Mouse (Mus musculus) adrenal gland, postnatal 4 days (tissue): ENCODE measurements around the gene Atp13a1. TPM values are rescaled to one million over a fixed set of nuclear protein-coding genes. Genes with fewer than 3 reads are reported as not detected.
A peak's percentile ranks its signal among the peaks of the same experiment; 100 is the strongest.

Experiments used
- DNase-seq, 2 experiments: peaks; one replicate each; pipeline ENCODE4 v3.0.0; 2021 to 2022; ENCODE audit warnings: low spot score in 2 of 2, mixed read lengths in 2 of 2
- long read RNA-seq, 2 experiments: library from polyadenylated mRNA; stranded (forward); transcript quantifications; one replicate each; pipeline ENCODE4 v2.0.0; 2021
- total RNA-seq, 2 experiments: library from RNA; stranded (reverse); gene quantifications; 2 replicates each; pipeline ENCODE4 v1.2.3; 2021

Gene Atp13a1
- total RNA-seq = 10 to 100 TPM; 41.0 to 44.7 TPM
- long read RNA-seq, experiment 1, transcript Atp13a1-201 (26 exons, 3,915 nt) = major isoform, 36 of 79 reads
- long read RNA-seq, experiment 1, partial matches to known transcripts = 8 of 79 reads
- long read RNA-seq, experiment 1, other reads (novel, unspliced or antisense) = 35 of 79 reads
- long read RNA-seq, experiment 2, transcript Atp13a1-201 (26 exons, 3,915 nt) = major isoform, 23 of 57 reads
- long read RNA-seq, experiment 2, partial matches to known transcripts = 20 of 57 reads
- long read RNA-seq, experiment 2, other reads (novel, unspliced or antisense) = 14 of 57 reads

DNA sequence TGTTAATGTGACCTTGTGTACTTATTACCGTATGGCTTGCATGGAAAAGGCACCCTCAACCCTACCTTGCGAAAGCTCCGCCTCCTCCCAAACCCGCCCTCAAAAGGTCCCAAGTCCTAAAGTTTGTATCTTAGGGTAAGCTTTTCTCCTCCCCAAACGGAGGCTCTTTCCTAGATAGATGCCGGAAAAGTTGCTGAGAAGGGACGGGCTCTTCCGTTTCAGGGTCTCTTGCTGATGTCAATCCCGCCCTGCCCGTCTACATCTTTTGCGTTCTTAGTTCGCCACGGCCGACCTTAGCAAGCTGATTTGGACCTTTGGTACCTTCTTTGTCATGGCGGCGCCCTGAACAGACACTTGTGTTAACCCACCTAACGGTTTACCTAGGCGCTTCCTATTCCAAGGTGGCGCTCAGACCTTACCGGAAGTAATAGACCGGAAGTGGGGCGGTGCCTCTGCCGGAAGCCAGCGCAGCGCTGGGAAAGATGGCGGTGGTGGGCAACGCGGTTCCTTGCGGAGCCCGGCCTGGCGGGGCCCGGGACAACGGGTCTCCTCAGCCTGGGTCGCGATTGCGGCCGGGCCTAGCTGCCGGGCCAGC, at the start of gene Atp13a1, which contains the start of gene Zfp866:
Gene Atp13a1 (plus strand): TSS at position 391 of the 595 bp plus-strand sequence.
Gene Zfp866 (minus strand): TSS at position 406 of the 595 bp plus-strand sequence.
- DNase-seq = peak; percentile 71 to 82

DNA sequence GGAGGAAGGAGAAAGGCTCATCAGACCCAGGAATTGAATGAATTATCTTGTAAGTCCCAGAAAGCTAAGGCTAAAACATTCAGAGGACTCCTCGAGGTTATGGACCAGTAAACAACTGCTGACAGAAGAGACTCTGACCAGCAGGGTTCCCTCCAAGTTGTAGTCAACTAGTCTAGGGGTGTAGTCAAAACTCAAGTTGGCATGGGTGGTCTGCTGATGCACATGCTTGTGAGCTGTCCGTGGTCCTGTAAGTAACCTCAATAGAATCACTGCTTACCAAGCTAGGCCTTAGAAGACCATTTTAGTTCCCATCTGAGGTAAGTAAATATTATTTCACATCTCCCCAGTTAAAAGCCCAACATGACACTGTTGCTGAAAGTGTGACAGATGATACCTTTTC, 49.7 kb upstream of the Atp13a1 start:
- DNase-seq = no peak

DNA sequence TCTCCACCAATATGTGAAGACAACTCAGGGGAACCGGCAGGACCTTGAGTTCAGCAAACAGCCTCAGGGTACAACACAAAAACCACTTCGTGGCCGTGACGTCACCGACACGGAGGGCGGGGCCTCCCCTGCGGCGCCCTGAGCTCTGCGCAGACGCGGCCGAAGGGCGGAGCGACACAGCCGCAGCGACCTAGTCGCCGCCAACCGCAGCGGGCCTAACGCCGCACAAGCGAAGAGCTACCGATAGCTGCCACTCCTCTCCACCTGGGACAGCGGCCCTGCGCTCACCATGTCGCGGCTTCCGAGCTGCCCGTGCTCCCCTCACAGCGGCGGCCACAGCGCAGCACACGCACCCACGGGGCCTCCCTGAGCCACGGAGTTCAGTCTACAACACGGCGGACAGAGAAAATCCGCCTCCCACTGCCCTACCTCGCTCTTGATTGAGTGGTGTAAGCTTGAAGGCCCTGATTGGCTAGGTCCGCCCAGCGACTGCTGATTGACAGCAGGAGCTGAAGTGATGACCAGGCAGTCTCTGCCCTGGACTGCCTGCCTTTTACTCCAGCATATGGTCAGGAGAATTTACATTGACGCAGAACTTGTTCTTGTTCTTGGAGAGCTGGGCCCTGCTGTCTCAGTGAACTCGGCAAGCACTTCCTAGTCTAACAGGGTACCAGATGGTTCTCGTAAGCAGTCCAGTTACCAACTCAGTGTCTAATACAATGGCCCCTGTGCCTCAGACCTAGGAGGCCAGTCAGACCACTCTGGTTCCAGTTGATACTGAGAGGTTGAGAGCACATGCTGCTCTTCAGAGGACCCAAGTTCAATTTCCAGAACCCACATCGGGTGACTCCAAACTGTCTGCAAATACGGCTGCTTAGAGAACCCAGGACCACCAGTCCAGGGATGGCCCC, 41.2 kb upstream of the Atp13a1 start, which contains the start of gene Zfp963:
Gene Zfp963 (minus strand): TSS at position 427 of the 911 bp plus-strand sequence.
- DNase-seq = peak; percentile 82 to 91

DNA sequence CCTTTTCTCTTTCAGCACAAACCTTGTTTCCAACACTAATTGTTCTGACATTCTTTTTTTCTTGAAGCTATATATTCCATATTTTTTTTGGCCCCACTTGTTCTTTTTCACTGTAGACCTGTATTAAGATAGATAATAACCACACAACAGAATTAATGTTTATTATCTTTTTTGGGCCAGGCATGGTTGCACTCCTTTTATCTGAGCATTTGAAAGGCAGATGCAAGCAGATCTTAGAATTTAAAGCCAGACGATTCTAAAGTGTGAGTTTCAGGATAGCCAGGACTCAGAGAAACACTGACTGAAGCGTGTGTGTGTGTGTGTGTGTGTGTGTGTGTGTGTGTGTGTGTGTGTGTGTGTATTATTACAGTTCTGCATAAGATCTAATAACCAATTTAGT, 38.5 kb upstream of the Atp13a1 start:
- DNase-seq = no peak

DNA sequence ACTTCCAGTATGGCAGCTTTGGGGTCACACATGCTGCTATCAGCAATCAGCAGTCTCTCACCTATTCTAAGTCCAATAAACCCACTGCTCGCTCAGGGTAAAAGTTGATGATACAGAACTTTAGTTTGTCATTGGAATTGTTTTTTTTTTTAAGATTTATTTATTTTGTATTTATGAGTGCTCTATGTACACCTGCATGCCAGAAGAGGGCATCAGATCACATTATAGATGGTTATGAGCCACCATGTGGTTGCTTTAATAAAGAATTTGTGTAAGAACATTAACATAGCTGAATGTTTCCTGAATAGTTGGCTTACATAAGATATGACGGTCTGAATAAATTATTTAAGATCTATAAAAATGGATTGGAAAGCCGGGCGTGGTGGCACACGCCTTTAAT, 32.6 kb upstream of the Atp13a1 start:
- DNase-seq = no peak

DNA sequence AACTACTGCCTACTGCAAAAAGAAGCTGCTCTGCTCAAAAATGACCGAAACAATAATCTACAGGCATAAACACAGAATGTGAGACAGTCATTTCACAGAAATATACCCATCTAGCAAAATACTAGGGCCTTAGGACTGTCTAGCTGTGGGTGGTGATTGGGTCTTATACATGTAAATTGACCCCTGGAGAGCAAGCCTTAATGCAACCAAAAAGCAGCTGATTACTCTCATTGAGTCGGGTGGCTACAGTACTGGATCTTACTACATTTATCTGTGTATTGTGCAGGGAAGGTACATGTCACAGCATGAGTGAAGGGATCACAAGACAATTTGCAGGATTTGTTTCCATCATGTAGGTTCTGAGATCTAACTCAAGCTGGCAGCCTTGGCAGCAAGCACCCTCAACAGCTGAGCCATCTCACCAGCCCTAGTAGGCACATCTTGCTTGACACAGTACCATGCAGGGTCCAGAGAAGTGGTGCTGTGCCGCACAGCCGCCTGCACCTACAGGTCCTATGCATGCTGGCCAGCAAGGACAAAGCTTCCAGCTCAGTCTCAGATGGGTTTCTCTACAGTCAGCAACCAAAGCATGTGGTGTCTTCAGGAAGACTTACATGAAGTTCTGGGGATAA, 29.0 kb upstream of the Atp13a1 start:
- no peak for DNase-seq

DNA sequence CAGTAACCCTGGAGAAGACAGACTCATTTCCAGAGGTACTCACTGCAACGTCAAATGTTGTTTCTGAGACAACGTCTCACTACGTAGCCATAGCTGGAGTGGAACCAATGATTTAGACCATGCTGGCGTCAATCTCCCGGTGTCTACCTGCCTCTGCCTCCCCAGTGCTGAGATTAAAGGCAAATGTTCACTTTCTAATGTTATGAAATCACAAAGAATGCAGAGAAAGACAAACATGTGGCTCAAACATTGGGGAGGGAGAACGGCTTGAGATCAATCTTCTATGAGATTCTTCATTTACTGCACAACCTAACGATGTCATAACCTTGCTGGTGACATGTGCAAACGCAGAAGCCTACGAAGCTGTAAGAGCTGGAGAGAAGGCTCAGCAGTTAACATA, 19.7 kb upstream of the Atp13a1 start:
- DNase-seq = no peak

DNA sequence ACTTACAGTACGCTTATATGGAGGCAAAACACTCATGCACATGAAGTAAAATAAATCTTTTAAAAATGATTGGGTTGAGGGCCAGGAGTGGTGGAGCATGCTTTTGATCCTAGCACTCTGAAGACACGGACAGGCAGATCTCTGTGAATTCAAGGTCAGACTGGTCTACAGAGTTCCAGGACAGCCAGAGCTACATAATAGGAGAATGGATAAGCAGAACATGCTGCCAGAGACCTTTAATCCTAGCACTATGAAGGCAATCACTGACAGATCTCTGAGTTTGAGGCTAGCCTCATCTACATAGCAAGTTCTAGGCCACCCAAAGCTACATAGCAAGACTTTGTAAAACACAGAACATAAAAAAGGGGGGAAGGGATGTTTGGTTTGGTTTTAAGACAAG, 18.9 kb upstream of the Atp13a1 start:
- no peak for DNase-seq

DNA sequence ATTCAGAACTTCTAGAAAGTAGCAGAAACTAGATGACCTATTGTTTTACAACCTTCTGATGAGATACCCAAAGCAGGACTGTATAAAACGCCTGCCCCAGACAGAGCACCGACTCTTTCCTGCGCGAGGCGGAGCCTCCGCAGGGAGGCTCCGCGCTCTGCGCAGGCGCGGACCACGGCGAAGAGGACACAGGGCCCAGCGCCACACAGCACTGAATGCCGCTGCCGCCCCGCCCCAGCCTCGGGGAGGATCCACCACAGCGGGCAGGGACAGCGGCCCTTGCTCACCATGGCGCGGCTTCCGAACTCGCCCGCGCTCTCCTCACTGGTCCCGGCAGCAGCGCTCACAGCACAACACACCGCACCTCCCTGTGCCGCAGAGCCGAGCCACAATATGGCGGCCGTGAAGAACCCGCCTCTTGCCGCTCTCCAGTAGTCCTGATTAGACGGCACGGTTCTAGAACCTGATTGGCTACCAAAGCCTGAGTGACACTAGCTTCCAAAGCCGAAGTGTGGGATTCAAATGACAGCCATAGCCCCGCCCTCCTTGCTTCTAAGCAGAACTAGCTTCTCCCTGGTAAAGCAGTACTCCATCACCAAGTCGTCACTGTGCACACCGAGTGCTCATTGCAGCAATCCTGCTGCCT, 16.3 kb upstream of the Atp13a1 start, which contains the start of gene Gm20422:
Gene Gm20422 (minus strand): TSS at position 384 of the 646 bp plus-strand sequence.
- peak; percentile 52 to 71 for DNase-seq

DNA sequence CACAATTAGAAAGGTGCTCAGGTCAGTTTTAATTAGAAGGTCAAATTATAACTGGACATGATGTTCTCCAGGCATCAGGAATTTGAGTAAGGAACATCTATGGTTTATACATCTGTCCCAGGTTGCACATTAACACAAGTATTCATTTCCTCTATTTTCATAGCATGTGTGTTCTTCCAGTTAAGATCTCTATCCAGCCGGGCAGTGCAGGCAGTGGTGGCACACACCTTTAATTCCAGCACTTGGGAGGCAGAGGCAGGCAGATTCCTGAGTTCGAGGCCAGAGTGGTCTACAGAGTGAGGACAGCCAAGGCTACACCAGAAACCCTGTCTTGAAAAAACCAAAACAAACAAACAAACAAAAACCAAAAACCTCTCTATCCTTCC, 15.8 kb upstream of the Atp13a1 start:
- no peak for DNase-seq

DNA sequence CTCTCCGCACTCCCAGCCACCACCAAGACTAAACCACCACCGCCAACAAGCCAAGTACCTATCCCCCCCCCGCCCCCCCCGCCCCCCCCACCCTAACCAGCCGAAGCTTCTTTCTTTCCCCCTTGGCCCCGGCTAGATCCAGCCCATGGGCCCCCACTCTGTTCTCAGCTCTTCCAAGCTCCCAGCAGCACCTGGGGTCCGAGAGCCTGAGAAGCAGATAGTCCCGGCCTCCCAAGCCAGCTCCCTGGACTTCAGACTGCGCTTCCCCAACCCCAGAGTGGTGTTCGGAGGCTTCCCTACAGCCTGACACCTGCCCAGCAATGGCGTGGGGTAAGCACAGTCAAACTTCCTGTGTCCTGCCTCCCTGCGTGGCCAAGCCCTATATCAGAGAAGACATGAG, 13.9 kb upstream of the Atp13a1 start:
- DNase-seq = no peak

DNA sequence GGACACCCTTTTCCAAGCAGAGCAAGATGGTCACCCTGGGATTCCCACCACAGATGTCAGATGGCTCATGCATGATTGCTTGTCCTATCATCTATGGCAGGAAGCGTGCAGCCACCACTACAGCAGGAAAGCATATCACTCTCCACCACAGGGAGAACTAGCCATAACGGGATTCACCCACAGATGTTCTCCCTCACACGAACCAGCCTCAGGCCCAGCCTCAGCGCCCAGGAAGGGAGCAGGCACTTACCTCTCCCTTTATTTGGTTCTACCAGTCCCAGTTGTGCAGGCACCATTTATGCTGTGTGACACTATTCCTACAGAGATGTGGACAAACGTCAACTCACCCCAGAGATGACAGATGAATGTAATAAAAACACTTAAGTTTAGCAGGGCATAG, 1.9 kb upstream of the Atp13a1 start:
- no peak for DNase-seq

DNA sequence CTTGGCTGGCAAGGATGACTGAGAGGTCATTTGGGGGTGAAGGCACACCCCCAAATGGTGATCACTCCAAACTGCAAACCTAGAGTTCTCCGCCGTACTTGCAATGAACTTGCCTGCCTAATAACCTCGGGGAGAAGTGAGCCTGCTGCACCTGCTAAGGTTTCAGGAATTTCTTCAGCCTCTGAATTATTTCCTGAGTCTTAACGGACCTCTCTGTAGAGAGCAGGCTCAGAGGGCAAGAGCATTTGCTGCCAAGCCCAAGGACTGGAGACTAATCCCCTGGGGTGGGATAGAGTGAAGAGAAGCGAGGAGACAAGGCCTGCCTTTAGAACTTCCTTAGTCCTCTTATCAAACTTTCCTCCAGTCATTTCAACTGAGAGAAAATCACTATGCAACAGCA, 1.2 kb upstream of the Atp13a1 start:
- DNase-seq = no peak

DNA sequence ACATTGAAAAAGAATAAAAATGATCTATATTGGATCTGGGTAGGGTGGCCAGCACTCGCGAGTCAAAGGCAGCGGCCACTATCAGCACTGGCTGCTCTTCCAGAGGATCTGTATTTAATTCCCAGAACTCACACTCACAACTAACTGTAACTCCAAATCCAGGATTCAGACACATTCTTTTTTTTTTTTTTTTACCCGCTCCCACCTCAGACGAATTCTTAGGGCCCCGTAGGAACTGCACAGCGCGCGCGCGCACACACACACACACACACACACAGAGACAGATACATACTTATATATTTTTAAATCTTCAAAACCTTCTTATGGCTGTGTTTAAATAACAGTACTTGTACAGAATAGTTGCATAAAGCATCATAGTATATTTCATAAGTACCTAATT, 599 bp upstream of the Atp13a1 start:
- no peak for DNase-seq

DNA sequence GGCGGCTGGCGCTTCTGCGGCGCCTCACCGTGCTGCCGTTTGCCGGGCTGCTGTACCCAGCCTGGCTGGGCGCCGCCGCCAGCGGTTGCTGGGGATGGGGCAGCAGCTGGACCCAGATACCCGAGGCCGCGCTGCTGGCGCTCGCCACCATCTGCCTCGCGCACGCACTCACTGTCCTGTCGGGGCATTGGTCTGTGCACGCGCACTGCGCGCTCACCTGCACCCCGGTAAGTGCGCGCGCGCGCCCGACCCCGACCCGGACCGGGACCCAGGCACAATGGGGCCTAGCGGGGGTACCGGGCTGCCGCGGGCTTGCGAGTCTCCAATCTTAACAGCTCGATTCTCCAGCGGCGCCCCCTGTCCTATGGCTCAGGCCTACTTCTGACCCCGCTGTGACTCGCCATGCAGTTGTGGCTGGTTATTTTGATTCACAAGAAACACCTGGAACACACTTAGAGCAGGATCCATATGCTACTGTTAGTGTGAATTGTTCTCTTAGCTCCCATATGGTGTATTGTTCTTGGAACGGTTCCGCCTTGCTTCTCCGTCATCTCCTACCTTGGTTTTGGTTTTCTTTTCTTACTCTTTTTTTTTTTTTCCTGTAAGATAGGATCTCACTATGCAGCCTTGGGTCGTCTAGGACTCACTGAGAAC, 579 bp downstream of the Atp13a1 start:
- no peak for DNase-seq

DNA sequence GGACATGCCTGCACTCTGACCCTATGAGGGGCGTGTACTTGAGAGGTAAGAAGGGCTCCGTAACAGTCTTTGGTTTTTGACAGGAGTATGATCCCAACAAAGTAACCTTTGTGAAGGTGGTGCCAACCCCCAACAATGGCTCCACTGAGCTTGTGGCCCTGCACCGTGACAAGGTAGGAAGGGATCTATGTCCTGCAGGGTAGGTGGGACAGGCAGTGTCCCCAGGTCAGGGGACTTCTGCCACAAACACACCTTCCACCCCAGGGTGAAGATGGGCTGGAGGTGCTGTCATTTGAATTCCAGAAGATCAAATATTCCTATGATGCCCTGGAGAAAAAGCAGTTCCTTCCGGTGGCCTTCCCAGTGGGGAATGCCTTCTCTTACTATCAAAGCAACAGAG, 2.7 kb downstream of the Atp13a1 start:
- DNase-seq = no peak

DNA sequence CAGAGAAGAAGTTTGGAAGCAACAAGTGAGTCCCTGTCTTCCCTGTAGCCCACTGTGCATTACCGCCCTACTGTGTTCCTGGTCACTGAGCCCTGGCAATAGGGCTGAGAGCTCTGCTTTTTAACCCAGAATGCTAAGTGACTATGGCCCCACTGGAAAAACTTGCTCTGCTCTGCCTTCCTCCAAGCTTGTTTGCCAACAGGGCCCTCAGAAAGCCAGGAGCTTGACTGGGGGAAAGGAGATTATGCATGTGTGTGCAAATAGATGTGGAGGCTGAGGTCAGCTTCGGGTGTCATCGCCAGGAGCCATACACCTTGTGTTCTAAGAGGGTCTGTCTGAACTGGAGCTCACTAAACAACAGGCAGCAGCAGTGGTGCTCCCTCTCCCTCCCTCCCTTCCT, 3.1 kb downstream of the Atp13a1 start:
- no peak for DNase-seq

DNA sequence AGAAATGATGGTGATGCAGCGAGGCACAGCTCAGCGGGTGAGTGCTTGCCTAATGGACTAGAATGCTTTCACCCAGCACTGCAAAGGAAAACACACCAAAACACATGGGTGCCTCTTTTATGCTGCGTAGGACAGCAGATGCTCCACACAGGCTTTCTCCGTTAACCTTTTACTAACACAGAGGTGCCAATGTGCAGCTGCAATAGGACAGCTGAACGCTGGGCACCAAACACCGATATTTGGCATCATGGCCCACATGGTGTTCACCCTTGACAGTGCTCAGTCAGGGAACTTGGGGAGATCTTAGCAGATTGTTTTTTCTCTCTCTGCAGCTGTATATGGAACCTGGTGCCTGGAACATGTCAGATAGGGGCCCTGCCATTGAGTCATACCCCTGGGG, 3.9 kb downstream of the Atp13a1 start:
- DNase-seq = no peak

DNA sequence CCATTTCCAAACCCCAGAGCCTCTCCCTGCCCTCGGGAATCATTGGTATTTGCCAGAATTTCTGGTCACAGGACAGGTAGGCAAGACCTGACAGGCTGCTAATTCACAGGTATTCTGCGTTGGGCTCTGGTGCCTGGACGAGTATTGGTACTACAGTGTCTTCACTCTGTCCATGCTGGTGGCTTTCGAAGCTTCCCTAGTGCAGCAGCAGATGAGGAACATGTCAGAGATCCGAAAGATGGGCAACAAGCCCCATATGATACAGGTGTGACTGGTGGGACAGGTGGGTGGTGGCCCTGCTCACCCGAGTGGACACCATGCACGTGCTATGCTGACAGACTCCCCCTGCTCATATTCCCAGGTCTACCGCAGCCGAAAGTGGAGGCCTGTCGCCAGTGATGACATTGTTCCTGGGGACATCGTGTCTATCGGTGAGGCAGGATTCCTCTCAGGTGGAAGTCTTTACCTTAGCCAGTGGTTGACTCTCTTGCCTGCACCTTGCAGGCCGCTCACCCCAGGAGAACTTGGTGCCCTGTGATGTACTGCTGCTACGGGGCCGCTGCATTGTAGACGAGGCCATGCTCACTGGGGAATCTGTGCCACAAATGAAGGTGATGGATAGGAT, 5.9 kb downstream of the Atp13a1 start:
- no peak for DNase-seq

DNA sequence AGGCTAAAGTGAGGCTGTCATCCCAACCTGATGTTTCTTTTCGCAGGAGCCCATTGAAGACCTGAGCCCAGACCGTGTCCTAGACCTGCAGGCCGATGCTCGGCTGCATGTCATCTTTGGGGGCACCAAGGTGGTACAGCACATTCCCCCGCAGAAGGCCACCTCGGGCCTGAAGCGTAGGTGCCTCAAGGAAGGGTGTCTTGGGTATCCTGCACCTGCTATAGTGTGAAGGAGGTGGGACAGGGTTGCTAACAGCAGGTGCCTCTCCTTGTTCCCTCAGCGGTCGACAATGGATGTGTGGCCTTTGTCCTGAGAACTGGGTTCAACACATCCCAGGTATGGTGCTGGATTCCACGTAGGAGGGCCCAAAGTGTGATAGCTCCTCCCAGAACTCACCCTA, 6.7 kb downstream of the Atp13a1 start:
- no peak for DNase-seq
